Mouse (Mus musculus): ENCODE data around the gene T2.
"Not testable (repeated sequence)": the region's sequence is repeated elsewhere in the genome, so short reads cannot be mapped to it uniquely, and the experiment has no call there.

The T2 gene

DNA sequence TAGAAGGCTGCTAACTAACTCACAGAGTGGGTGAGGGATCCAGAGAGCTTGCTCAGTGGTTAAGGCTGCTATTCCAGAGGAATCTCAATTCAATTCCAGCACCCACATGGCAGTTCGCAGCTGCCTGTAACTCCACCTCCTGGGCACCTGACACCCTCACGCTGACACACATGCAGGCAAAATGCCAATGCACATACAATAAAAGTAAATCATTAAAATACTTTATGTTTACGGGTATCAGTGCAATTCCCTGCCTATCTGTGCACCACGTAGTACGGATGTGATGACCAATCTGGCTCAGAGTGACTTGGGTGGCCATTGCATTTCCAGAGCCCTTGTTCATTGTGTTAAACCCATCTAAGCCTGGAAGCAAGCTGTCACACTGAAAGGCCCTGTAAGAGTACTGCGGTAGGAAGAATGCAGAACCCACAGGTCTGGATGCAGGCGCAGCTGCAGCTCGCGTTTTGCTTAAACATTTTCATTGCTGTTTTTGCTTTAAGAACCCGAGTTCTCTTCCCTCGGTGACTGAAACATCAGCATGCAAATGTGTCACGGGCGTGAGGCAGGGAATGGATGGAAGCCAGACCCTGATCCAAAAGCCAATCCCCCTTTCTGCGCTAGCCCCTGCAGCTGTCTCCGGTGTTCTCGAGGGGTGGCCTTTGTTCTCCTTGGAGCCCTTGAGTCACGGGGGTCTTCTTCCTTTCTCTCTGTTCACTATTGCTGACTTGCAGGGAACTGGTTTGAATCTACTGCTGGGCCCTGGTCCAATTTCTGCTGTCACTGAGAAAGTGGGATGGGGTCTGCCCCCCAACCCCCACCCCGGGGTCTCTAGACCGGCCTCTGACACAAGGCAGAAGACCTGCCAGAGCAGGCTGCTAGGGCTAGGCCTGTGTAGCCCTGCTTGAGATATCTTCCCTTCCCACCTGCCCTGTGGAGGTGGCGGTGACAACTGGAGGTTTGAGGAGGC lies 12.0 kb downstream of the T2 start:
- DNase-seq (ENCODE audit: low spot score in 2 of 2) = peak; percentile 40 to 57

DNA sequence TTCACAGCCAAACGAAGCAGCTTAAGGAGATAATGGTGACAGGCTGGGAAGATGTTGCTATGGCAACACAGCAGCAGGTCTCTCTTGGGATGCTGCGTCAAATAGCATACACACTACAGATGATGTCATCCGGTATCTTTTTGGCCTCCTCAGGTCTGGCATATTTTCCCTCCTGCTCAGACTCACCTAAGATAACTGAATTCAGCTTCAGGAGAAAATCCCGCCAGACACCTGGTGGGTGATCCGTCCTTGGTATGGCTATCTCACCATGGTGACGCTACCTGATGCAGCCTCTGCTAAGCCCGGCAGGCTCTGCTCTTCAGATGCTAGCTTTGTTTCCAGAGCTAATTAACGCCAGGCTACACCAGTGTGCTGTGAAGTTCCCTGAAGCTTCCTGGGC lies 12.8 kb downstream of the T2 start:
- peak; percentile 78 to 80 for DNase-seq (ENCODE audit: low spot score in 2 of 2)

DNA sequence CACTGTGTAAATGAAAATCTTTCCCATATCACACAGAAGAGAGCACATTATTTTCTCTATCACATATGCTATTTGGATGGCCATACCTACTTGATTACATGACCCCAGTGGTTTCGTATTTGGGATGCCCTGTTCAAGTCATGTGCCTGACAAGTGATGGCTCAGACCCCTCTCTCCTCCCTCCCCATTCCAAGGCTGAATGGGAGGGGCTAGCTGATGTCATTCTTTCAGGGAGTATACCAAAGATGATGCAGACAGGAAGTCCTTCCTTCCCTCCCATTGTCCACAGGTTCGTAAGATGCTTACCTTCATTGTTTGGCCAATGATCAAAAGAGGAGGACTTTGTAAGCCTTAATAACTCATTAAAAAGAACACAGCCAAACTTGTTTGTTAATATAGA lies 13.4 kb downstream of the T2 start:
- DNase-seq (ENCODE audit: low spot score in 2 of 2) = no peak

DNA sequence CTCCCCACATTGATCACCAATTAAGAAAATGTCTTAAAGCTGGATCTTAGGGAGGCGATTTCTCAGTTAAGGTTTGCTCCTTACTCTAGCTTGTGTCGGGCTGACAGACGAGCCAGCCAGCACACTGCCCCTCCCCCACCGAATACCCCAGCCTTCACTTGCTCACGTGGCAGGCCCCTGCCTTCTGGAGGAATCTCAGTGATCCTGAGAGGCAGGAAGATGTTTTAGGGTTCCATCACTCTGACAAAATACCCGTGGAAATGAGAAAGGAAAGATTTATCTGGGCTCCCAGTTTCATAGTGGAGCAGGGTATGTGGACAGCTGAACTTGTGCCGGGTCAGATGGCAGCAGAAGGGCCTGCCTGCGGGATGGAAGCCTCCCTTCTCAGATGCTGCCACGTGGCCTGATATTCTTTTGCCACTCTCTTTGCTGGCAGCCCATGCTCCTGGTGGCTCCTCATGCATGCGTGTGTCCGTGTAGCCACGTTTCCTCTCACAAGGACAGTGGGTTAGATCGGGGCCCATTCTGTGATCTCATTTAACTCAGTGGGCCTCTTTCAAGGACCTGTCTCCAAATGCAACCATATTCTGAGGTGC lies 14.9 kb downstream of the T2 start:
- DNase-seq (ENCODE audit: low spot score in 2 of 2) = no peak

DNA sequence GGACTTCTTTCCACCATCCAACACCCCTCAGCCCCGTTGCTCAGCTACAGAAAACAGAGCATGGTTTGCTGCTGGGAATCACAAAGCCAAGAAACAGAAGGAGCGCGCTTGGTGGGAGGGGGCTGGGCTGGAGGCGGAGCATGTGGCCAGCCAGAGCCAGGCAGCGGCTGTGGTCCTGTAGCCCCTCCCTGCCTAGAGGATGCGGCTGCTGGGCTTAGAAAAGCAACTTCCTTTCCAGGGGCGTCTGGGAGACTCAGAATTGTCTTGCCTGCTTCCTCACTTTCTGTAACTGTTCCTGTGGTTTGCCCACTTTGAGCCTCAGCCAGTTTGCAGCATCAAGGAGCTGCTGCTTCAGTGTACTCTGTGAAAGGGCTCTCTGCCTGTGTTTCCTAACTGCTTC lies 16.0 kb downstream of the T2 start:
- DNase-seq (ENCODE audit: low spot score in 2 of 2) = peak; percentile 58 to 78

DNA sequence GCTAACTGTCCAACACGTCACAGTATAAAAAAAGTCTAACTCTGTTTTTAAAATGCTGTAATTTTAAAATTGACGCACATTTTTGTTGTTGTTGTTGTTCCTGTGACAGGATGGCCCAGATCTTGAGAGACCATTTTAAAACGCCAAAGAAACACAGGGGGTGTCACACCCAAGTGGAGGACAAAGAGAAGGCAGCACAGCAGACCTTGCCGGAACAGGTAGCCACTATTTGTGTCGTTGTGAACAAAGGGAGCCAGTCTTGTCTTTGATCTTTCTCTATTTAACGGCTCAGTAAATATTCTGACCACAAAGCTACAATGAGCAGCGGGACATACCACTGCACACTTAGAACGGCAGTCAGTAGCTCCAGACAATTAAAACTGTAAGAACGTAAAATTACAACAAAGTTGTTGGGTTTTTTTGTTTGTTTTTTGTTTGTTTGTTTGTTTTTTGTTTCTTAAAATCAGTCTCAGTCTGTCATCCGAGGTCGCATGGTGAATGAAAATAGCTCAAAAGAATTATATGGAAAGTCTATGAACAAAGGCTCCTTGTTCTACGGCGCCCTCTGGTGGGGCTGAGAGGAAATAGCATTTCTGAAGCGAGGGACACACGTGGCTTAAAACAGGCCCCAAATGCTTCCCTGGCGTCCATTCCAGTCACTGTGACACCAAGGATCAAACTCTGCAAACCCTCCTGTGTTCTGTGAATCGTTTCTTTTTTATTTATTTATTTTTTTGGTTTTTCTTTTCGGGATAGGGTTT lies 16.7 kb downstream of the T2 start:
- DNase-seq (ENCODE audit: low spot score in 2 of 2) = peak; percentile 46 to 87

DNA sequence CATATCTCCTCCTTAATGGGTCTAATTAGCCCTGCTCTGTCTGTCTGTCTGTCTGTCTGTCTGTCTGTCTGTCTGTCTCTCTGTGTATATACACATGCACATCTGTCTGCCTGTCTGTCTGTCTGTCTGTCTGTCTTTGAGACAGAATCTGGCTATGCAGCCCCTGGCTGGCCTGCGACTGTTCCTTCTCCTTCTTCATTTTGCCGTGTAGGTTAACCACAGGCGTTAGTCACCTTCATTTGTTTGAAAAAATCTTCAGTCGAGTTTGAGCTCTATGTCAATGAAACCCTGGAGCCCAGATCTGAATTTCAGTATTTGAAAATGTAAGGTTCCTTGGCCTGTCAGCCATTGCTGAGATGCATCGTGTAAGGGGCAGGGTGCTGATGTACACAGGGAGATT lies 21.5 kb downstream of the T2 start:
- DNase-seq (ENCODE audit: low spot score in 2 of 2) = no peak

DNA sequence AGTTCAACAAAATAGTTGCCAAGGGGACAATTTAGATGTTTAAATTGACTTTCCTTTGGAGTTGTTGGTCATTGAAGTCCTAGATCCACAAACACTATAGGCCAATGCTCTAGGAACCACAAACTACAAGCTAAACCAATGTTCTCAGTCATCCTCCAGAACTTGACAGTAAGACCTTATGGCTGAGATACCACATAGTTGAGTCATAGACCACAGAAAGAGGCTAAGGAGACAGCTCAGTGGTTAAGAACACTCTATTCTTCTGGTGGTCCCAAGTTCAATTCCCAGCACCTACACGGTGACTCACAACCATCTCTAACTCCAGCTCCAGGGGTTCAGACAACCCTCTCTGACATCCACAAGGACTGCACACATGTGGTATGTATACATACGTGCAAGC lies 29.6 kb downstream of the T2 start:
- no peak for DNase-seq (ENCODE audit: low spot score in 2 of 2)

DNA sequence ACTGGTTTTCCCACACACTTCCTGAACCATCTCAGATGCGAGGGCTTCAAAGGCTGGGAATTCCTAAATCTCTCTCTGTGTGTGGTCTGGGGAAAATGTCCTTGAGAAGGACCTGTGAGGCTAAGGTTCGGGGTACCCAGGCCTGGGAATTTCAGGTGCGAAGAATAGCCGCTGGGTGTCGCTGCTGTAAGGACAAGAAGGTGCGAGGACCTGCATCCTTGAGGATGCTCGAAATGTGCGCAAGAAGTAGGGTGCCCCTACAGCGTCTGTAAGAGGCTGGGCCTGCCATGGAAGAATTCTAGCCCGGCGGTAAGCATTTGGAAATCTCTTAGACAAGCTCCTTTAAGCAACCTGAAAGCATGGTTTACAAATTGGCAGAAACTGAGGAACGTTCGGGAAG lies 32.7 kb downstream of the T2 start:
- peak in 1 of 2 experiments; percentile 66 for DNase-seq (ENCODE audit: low spot score in 2 of 2)

DNA sequence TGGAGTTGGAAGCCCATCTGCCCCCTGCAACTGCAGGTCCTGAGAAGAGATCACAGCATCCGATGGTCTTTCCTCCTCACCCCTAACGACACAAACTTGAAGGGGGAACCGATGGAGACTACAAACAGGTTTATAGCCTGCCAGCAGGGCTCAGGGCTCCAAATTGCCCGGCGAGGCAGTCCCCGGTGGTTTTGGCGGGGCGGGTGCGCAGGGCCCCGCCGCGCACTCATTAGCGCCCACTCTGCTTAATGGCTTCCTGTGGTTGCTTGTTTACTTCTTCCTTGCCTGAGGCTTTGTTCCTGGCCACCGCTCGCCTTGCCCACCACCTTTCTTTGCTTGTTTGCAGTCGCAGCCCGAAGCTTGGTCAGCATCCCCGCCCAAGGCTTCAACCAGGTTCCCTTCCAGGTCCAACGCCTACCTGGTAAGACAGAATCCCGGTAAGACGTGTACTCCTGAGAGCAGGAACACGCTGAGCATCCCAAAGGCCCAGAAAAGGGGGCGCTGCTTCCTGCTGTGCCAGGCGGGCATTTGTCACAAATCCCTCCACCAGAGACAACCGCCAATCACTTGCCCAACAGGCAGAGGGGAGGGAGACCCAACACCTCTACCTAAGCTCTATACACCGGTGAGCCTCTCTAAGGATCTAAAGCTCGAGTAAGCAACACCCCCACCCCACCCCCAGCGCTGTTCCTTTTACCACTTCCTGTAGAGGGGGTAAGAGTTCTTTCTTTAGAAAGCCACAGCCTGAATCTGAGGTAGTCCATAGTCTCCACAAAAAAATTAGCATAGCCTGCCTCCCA lies 33.4 kb downstream of the T2 start:
- DNase-seq (ENCODE audit: low spot score in 2 of 2) = peak in 1 of 2 experiments; percentile 15

DNA sequence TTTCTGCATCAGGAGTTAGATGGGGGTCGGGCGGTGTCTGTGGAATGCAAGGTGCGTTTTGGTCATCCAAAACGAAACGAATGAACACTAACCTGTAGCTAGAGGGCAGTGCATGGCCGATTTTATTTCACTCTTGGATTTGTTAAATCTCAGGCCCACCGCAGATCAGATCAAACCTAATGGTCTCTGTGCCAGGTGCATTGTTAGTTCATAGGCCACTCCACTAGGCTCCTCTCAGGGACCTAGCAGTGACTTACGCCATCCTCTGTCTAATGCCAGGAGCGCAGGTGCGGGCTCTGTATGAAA lies 34.0 kb downstream of the T2 start:
- no peak for DNase-seq (ENCODE audit: low spot score in 2 of 2)

DNA sequence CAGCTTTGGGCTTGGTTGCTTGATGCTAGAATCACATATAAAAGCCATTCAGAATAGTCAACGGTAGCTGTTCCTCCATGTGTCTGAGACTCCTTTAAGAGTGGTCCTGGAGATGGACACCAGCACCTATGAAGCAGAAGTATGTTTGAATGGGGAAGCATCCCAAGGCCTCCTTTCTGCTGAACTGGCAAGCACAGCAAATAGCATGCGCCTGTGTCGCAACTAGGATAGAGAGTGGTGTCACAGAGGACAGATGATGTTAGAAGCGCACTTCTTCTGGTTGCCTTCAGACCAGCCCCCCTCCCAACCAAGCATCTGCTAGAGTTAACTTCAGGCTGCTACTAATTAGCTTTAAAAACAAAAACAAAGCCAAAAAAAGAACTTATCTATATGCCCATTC lies 34.7 kb downstream of the T2 start:
- DNase-seq (ENCODE audit: low spot score in 2 of 2) = no peak

DNA sequence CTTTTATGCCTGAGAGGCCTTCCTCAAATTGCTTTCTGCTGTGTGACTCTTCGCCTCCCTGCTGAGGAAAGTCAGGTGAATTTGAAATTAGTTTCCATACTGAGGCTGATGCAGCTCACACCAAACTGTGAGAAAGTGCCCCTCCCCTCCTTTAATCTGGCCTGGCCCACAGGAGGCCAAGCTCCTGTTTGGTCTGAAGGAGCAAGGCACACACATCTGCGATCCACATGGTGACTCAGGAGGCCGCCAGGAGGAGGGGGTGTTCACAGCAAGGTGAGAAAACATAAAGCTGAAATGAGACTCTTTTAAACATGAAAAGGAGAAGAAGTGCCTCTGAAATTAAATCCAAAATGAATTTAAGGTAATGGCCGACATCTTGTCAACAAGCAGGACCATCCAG lies 40.6 kb downstream of the T2 start:
- DNase-seq (ENCODE audit: low spot score in 2 of 2) = no peak

DNA sequence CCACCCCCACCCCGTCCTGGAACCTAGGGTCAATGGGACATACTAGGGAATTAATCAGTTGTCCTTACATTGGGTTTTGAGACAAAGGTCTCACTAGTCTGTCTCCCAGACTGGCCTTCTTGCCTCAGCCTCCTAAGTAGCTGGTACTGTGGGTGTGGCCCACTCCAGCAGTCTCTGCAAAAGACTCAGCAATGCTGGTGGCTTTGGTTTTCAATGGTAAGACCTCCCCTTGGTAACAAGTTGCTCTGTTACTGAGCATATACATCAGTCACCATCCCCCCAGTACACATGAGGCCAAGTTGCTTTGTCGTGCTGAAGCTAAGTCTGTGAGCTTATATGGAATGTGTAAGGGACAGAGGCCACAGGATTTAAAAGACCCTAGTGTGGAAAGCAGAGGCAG lies 42.2 kb downstream of the T2 start:
- no peak for DNase-seq (ENCODE audit: low spot score in 2 of 2)

DNA sequence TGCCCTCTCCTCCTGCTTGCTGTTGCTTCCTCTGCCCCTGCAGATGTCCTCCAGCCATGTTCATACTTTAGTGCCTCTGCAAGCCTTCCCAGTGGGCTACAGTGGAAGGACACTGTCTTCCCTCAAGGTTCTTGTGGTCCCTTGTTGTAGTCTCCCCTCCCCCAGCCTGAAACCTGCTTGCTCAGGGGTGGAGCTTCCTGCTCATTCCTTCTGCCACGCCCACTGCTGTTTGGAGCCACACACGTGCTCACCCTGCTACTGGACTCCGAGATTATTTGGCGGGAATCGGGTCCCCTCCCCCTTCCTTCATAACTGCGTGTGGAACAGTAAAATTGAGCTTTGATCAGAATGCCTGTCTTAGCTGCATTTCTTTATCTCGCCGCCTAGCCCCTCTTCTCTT lies 48.1 kb downstream of the T2 start:
- not testable (repeated sequence) for DNase-seq (ENCODE audit: low spot score in 2 of 2)

DNA sequence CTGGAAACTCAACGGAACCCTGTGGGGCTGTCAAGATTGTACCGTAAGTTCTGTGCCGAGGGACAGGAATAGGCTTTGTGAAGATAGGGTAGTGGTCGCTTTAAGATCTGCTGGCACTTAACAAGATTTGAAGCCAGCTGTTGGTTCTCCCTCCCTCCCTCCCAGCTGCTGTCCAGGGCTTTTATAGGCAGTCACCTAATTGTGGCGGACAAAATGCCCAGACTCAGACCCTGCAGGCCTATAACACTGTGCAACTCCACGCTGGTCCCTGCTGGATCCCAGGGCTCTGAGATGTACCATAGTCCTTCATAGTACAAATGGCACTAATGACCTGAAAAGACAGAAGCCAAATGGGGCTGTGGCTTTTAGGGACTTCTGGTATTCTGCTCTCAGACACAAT lies 50.5 kb downstream of the T2 start:
- no peak for DNase-seq (ENCODE audit: low spot score in 2 of 2)

DNA sequence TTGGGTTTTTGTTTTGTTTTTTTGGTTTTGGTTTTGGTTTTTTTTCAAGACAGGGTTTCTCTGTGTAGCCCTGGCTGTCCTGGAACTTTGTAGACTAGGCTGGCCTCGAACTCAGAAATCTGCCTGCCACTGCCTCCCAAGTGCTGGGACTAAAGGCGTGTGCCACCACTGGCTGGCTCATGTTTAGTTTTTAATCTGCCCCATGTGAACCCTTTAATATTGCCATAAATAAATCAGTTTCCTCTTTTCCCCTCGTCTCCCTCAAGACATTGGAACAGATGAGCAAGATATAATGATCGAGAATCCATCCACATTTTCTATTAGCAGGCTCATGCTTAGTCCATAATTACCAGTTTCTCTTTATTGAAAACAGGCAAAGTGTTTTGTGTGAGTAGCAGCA lies 52.2 kb downstream of the T2 start:
- not testable (repeated sequence) for DNase-seq (ENCODE audit: low spot score in 2 of 2)

DNA sequence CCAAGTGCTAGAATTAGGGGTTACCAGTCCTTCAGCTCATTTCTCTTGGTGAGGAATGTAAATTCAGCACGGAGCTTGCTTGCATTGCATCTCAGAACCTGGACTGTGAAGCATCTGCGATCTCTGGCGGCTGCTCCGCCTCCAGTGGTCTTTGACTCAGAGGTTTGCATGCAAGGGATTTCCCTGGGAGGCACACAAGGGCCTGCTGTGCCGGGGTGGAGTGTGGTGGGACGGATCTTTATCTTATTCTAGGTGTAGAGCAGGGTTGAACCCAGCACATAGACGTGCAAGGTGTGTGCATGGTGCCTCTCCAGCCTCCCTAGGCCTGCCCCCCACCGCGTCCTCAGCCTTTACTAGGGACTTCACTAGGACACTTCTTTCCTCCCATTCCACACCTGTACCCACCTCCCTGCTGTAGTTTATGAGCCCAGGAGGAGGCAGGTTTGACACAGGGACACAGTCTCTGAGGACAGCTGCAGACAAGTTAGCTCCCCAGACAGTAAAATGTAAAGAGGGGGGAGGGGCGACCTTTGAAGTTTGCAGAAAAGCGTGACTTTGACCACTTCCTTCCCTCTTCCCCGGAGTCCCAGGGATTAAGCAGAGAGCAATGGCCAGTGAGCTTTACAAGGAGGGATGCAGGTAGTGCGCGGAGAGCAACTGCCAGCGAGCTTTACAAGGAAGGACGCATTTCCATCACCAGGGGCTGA lies 53.0 kb downstream of the T2 start:
- DNase-seq (ENCODE audit: low spot score in 2 of 2) = no peak

DNA sequence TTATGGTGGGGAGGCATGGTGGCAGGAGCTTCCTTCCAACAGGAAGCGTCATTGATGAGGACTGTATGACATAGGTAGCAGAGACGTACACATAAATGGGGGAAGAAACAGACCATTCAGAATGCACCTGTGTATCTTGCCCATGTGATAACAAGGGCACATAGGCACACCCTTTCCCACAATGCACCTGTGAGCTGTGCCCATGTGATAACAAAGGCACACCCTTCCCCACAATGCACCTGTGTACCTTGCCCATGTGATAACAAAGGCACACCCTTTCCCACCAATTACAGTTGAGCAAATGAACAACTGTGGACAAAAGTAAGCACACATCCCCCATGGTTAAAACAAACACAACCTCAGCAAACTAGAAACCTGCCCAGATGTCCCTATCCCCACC lies 54.5 kb downstream of the T2 start:
- no peak for DNase-seq (ENCODE audit: low spot score in 2 of 2)

DNA sequence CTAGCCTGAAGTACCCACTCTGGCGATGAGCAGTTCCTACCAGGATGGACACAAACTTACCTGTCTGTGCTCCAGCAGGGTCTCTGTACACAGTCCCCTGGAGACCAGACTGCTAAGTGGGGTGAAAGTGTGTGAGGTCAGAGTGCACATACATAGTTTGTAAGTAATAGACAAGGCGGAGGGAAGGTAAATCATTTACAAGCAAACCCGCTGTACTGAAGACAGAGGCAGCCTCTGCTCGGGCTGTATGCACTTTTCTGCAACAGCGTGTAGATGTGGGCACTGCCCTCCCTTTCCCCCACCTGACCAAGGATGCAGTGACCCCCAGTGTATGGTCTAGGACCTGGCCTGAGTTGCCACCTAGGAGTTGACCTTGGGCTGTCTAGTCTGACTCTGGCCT lies 57.9 kb downstream of the T2 start:
- no peak for DNase-seq (ENCODE audit: low spot score in 2 of 2)

DNA sequence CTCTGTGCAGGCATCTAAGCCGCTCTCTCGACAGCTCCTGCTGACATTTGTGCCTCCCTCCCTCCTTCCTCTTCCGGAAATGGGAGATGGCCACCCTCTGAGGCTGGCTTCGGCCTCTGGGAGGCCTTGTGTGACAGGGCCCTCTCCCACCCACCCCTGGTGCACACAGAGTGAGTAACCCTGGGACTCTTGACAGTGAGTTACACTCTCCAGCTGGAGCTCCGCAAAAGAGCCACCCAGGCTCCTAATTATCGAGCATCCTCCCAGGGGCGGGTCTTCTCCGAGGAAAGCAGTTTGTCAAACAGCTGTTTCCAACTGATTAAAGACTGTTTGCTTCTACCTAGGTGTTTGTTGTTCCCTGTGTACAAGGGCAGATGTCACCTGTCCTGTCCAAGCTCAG lies 59.7 kb downstream of the T2 start:
- DNase-seq (ENCODE audit: low spot score in 2 of 2) = no peak
